Mouse (Mus musculus) heart, postnatal 0 days (tissue): ENCODE measurements at regions not wholly inside any gene's neighbourhood (a gene's known extent, or its start where the extent isn't known, plus 50 kb on each side); places are given as distances from the start of the nearest gene placed in this dataset.
A peak's percentile ranks its signal among the peaks of the same experiment; 100 is the strongest.

Source experiments
- ATAC-seq: fragments of 200-750 bp; cut with Nextera tagmentation; 2 replicates; pipeline ENCODE4 v1.8.0; 2017; ENCODE audit warnings: low read depth, moderate number of reproducible peaks, moderate library complexity; ENCODE audit not compliant: insufficient read depth
- DNase-seq: peaks from one replicate; pipeline ENCODE4 v3.0.0-alpha.2; 2016; ENCODE audit warnings: low spot score
- H3K27ac ChIP-seq: fragments of 300-500 bp; sonication (generic); 2 replicates; pipeline ENCODE4 v1.5.1; 2014; ENCODE audit warnings: low read depth, mild to moderate bottlenecking
- H3K27me3 ChIP-seq: fragments of 300-500 bp; sonication (generic); 2 replicates; pipeline ENCODE4 v1.6.1; 2014; ENCODE audit warnings: low read length, mixed read lengths; ENCODE audit not compliant: control insufficient read depth, insufficient read depth
- H3K36me3 ChIP-seq: fragments of 300-500 bp; sonication (generic); replicated peaks from 2 replicates; pipeline ENCODE4 v1.6.1; 2014; ENCODE audit warnings: low read length, mixed read lengths; ENCODE audit not compliant: control insufficient read depth, insufficient read depth
- H3K4me1 ChIP-seq: fragments of 300-500 bp; sonication (generic); 2 replicates; pipeline ENCODE4 v1.6.1; 2014; ENCODE audit warnings: antibody characterized with exemption; ENCODE audit not compliant: control insufficient read depth, insufficient read depth
- H3K4me2 ChIP-seq: fragments of 300-500 bp; sonication (generic); 2 replicates; pipeline ENCODE4 v1.6.1; 2014; ENCODE audit warnings: low read depth, mild to moderate bottlenecking, low read length, moderate library complexity
- H3K4me3 ChIP-seq: fragments of 300-500 bp; sonication (generic); 2 replicates; pipeline ENCODE4 v1.5.1; 2014; ENCODE audit warnings: low read depth, low read length
- H3K9ac ChIP-seq: fragments of 300-500 bp; sonication (generic); replicated peaks from 2 replicates; pipeline ENCODE4 v1.6.1; 2014; ENCODE audit warnings: low read depth, low read length, mixed read lengths
- H3K9me3 ChIP-seq: fragments of 300-500 bp; sonication (generic); replicated peaks from 2 replicates; pipeline ENCODE4 v1.6.1; 2016; ENCODE audit warnings: low read length; ENCODE audit not compliant: control insufficient read depth
- CTCF ChIP-seq: IDR thresholded peaks from 2 replicates; pipeline ENCODE4 v1.5.1; 2016; ENCODE audit warnings: antibody characterized with exemption, control low read depth, low read depth
- EP300 ChIP-seq: IDR thresholded peaks from 2 replicates; pipeline ENCODE4 v1.6.1; 2016; ENCODE audit warnings: antibody characterized with exemption, low read depth
- WGBS: fragments of 180-500 bp; shearing (Covaris S2); extraction: QIAGEN DNeasy Blood & Tissue Kit; methylation state at CpG from one replicate; pipeline ENCODE4 v1.1.7; 2014; 5-methylcytosine and 5-hydroxymethylcytosine counted together

DNA sequence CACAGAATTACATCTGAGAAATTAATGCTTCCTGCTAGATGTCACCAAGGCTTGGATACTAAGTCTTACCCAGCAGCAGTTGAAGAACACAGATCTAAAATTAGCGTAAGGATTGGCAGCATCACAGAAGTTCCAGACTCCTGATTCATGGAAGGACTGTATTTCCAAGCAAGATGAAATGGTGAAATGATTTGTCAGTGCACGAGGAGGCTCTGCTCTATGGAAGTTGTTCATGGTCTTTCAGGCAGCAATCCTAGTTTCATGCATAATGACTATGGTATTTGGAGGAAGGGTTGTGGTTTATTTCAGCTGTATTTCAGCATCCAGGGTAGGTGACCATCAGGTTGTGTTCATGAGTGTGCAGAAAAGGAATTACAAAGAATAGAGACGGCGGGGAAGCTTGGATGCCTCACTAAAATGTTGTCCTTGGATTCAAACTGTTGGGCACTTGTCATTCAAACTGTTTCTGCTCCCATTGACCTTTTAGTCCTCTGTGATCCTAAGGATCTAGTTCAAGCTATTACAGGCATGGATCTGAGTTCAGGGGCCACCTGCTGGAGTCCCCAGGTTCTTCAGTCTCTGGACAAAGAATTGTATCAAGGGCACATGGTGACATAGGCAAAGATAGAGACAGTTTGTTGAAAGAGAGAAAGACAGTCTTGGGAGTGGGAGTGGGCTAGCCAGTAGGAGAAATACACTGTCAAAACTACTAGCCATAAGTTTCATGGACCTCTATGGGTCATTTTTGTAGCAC lies 1411.6 kb upstream of the A1bg start:
- peaks cover 4% of the 10 kb centered on the region; the same call in 1 of the 2 replicates for H3K4me1 ChIP-seq
- 0 out of 2 replicates have a peak overlapping the region, but pooled peaks have one; percentile 2 for H3K27ac ChIP-seq
- WGBS = 52% methylated on average over 4 of the region's 4 CpGs
- H3K36me3 ChIP-seq = no peaks in the 10 kb centered on the region
- no peak overlapping the region for H3K9ac ChIP-seq
- H3K9me3 ChIP-seq = no peaks in the 10 kb centered on the region
- ATAC-seq = no peak
- no peak overlapping the region for H3K4me3 ChIP-seq
- peak; percentile 34 for DNase-seq
- no peaks in the 10 kb centered on the region for H3K27me3 ChIP-seq
- no peak for TF ChIP-seq EP300
- TF ChIP-seq CTCF = no peak
- H3K4me2 ChIP-seq = no peak overlapping the region

GRCm38 (mm10) chr15:62332129-62332528 lies 1409.3 kb upstream of the A1bg start:
- no peak for TF ChIP-seq CTCF
- H3K4me1 ChIP-seq = peaks cover 4% of the 10 kb centered on the region; the same call in 1 of the 2 replicates
- 79% methylated on average over 5 of the region's 5 CpGs for WGBS
- no peak overlapping the region for H3K27ac ChIP-seq
- no peak for DNase-seq
- no peak for ATAC-seq
- H3K4me2 ChIP-seq = no peak overlapping the region
- H3K27me3 ChIP-seq = no peaks in the 10 kb centered on the region
- H3K4me3 ChIP-seq = no peak overlapping the region
- H3K9ac ChIP-seq = no peak overlapping the region
- H3K36me3 ChIP-seq = no peaks in the 10 kb centered on the region
- H3K9me3 ChIP-seq = no peaks in the 10 kb centered on the region

DNA sequence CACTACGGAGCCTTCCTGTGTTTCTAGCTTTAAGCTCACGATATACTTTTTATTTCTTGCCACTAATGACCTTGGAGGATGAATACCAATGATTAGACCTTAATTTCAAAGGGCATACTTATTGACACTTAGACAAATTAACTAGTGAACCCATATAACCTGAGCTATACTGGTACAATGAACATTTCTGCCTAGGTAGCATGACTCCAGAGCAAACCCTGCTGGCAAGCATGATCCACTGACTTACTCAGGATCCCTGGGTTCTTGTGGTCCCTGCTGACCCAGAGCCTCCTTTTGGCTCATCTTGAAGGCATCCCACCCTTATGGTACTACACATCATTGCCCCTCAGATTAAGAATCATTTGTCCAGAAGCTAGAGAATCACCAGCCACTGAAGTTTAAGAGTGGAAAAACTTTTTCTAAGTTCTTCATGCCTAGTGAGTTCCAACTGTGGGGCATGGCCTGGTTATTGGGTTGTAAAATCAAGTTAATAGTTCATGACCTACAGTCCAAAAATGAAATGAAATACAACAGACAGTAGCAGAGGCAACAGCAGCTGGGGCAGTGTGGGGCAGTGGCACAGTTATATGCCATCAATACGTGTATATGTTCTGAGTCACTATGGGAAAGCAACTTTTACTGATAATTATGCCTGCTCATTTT lies 1408.5 kb upstream of the A1bg start:
- DNase-seq (no peak), ATAC-seq (no peak)
- peaks cover 4% of the 10 kb centered on the region; the same call in 1 of the 2 replicates for H3K4me1 ChIP-seq
- TF ChIP-seq CTCF (peak; percentile 25), EP300 (no peak)
- no peaks in the 10 kb centered on the region for H3K27me3 ChIP-seq
- no peaks in the 10 kb centered on the region for H3K36me3 ChIP-seq
- H3K4me2 ChIP-seq = no peak overlapping the region
- 91% methylated on average over 3 of the region's 3 CpGs for WGBS
- H3K9me3 ChIP-seq = no peaks in the 10 kb centered on the region
- H3K9ac ChIP-seq = no peak overlapping the region
- H3K27ac ChIP-seq = no peak overlapping the region
- H3K4me3 ChIP-seq = no peak overlapping the region

DNA sequence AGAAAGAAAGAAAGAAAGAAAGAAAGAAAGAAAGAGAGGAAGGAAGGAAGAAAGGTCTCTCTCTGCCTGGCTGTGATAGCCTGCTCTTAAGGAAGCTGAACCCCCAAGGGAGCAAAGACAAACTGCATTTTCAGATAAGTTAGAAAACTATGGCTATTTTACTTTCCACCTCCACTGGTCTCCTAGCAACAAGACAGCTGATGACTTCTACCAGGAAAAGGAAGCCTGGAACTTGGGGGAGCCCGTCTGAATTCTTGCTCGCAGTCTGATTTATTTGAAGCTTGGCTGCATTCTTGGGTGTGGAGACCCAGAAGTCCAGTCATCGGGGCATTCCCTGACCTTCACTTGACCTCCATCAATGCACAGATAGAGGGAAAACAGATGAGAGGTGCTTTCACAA lies 1406.1 kb upstream of the A1bg start:
- no peak overlapping the region for H3K4me3 ChIP-seq
- peak overlapping the region; percentile 44 for H3K4me2 ChIP-seq
- TF ChIP-seq CTCF = no peak
- no peak for TF ChIP-seq EP300
- H3K9me3 ChIP-seq = no peaks in the 10 kb centered on the region
- no peaks in the 10 kb centered on the region for H3K36me3 ChIP-seq
- ATAC-seq (0 out of 2 replicates have a peak, but pooled peaks have one; percentile 18), DNase-seq (peak; percentile 78)
- H3K27me3 ChIP-seq = no peaks in the 10 kb centered on the region
- WGBS = 11% methylated on average over 3 of the region's 3 CpGs
- no peak overlapping the region for H3K9ac ChIP-seq
- peak overlapping the region; percentile 69 for H3K27ac ChIP-seq
- peaks cover 3% of the 10 kb centered on the region; the same call in 1 of the 2 replicates for H3K4me1 ChIP-seq

DNA sequence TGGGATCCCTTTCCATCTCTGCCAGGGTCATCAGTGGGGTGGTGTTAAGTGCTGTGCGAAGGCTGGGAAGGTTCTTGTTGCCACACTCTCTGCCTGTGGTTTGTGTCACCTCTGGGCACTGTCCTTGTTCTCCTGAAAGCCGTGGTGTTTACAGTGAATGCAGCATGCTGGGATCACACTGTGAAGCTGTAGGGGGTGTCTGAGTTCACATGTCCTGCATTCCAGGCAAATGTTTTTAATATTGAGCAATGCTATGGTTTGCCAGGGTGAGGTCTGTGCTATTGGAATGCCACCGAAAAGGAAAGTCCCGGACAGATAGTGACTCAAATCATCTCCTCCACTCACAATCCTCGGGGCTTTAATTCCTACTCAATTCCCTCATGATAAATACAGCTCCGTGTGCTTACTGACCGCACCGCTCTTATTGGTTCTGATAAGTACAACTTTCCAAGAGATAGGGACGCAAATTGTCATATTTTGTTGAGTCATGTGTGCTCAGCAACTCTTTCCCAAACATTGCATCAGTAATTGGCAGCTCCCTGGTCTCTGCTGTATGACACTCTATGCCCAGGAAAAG lies 1405.6 kb upstream of the A1bg start:
- H3K27me3 ChIP-seq = no peaks in the 10 kb centered on the region
- DNase-seq (peak; percentile 93), ATAC-seq (peak; percentile 93)
- H3K4me3 ChIP-seq = peak overlapping the region; percentile 11; the same call in 1 of the 2 replicates
- H3K4me2 ChIP-seq = peak overlapping the region; percentile 44
- H3K9ac ChIP-seq = no peak overlapping the region
- H3K4me1 ChIP-seq = no peaks in the 10 kb centered on the region
- no peaks in the 10 kb centered on the region for H3K9me3 ChIP-seq
- TF ChIP-seq CTCF = peak; percentile 9; the same call in 1 of the 2 replicates
- TF ChIP-seq EP300 = peak; percentile 56; the same call in 1 of the 2 replicates
- peak overlapping the region; percentile 69 for H3K27ac ChIP-seq
- WGBS = 4% methylated on average over 9 of the region's 9 CpGs
- H3K36me3 ChIP-seq = no peaks in the 10 kb centered on the region
